Mouse (Mus musculus) cerebellum, adult 18-20 months (tissue): Measurements from ENCODE around the gene H2-D1.
A peak's percentile ranks its signal among the peaks of the same experiment; 100 is the strongest.
"Not testable (repeated sequence)": the region's sequence is repeated elsewhere in the genome, so short reads cannot be mapped to it uniquely, and the experiment has no call there.

Source experiments
- DNase-seq, 2 experiments: peaks; one replicate each; pipeline ENCODE4 v3.0.0; 2021

Gene H2-D1

DNA sequence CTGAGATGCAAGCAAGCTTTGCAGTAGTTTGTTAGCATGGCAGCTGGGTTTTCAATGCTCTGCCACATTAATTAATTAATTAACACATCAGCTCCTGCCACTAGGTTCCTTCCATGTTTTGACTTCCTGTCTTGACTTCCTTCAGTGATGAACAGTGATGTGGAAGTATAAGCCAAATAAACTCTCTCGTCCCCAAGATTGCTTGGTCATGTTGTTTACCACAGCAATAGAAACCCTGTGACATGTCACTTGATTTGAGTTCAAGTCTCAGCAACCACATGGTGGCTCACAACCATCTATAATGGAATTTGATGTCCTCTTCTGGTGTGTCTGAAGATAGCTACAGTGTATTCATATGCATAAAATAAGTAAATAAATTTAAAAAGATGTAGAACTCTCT, 5.2 kb upstream of the H2-D1 start:
- DNase-seq = no peak

DNA sequence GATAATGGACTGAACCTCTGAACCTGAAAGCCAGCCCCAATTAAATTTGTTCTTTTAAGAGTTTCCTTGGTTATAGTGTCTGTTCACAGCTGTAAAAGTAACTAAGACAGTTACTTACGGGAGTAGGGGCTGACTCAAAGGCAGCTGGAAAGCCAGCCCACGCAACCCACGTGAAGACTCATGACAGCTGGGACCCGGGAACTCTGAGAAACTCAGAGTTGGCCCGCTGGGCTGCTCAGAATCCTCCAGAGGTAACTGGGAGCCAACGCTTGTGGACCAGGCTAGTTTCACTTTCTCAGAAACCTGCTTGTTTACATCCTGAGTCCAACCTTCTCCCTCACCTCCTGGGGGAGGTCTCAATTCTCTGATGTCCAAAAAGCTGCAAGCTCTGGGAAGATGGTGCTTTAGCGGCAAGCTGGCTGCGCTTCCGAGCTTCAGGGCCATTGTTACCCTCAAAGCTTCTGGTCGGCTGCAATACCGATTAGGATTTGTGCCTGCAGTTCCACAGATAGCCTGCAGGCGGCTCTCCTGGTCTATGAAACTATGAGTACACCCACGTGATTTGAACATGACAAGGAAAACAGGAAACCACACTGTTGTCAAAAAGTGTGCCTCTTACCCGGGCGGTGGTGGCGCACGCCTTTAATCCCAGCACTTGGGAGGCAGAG, 4.6 kb upstream of the H2-D1 start:
- DNase-seq = peak; percentile 94 to 96

- no peak for DNase-seq
Observed at GRCm38 (mm10) chr17:35258492-35259478, 3.7 kb upstream of the H2-D1 start.

DNA sequence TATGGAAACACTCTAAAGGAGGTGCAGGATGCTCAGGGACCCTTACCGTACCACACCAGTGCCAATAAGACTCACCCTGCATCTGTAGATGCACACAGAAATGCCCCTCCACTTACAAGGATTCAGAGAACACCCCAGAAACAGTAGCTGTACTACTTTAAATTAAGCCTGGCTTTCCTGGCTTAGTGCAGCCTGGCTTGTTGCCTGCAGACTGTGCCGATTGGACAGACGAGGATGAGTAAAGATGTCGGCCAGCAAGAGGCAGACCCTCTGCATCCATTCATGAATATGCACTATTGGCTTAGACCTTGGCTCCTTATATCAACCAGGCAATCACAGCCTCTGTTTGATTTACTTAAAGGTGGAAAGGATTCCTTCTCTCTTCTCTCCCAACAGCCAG, 2.9 kb upstream of the H2-D1 start:
- DNase-seq = no peak

DNA sequence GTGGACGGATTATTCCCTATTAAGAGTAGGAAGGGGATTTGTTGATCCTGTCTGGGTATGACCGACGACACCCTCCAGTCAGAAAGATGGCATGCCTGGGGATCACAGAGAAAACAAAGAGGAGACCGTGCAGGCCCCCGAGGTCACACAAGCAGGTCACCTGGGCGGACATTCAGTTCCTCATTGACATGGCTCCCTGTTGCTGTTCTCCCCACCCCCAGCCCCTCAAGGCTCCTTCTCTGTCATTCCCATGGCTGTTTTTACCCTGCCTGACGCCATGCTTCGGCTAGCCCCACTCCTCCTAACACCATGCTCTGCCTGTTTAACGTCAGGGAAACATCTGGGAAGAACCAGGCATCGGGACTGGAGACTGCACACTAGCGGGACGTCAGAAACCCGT, 879 bp upstream of the H2-D1 start:
- no peak for DNase-seq

DNA sequence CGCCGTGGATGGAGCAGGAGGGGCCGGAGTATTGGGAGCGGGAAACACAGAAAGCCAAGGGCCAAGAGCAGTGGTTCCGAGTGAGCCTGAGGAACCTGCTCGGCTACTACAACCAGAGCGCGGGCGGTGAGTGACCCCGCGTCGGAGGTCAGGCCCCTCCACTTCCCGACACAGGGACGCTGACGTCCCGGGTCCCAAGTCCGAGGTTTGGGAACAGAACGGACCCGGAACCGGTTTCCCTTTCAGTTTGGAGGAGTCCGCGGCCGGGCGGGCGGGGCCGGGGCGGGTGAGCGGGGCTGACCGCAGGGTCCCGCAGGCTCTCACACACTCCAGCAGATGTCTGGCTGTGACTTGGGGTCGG, 973 bp downstream of the H2-D1 start:
- no peak for DNase-seq

DNA sequence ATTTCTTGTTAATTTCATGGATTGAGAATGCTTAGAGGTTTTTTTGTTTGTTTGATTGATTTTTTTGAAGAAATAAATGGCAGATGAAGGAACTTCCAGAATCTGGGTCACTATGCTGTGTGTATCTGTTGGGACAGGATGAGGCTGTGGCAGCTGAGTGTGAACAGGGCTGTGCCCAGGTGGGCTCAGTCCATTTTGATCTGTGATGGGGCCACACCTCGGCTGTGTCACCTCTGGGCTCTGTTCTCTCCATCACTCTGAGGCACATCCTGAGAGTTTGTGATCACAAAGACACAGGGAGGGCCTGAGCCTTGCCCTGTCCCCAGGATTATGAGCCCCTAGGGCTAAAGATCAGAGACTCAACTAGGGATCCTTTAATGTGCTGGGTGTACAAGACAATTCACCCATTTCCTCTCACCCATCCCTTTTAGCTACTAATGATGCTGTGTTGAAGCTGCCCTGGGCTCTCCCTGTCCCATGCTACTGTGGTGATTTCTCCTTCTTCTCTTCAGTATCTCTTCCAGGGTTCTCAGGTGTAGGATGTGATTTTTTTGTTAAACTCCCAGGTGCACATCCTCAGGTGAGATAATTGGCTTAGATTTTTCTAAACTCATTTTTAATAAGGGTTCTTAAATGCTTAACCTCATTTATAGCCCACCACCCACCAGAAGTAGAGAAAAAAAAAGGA, 5.0 kb downstream of the H2-D1 start:
- no peak for DNase-seq

GRCm38 (mm10) chr17:35269653-35270347, 7.3 kb downstream of the H2-D1 start:
- no peak for DNase-seq

GRCm38 (mm10) chr17:35272249-35272648, 9.7 kb downstream of the H2-D1 start:
- DNase-seq = no peak

- peak; percentile 81 to 91 for DNase-seq
Observed at GRCm38 (mm10) chr17:35274770-35275169, 12.2 kb downstream of the H2-D1 start.

- no peak for DNase-seq
Observed at GRCm38 (mm10) chr17:35276304-35276864, 13.9 kb downstream of the H2-D1 start.

GRCm38 (mm10) chr17:35278049-35278448, 15.5 kb downstream of the H2-D1 start:
- no peak for DNase-seq

GRCm38 (mm10) chr17:35278957-35279688, 16.6 kb downstream of the H2-D1 start:
- DNase-seq = no peak

DNA sequence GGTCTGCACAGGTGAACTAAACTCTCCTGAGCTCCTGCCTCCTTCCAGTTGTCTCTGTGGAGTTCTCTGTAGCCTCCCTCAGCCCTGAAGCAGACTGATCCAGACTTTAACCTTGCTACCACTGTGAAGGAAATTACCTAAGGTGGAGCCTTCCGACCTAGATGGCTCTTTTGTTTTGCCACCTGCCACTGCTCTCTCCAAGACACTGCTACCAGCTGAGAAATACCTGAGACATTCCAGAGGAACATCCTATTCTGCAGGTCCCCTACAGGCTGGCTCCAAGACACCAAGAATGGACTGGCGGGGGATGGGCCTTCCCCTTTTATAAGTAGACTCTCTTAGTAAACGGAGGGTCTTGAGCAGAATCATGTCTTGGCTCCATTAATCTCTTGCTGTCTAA, 17.7 kb downstream of the H2-D1 start:
- DNase-seq = no peak

GRCm38 (mm10) chr17:35285431-35285830, 22.9 kb downstream of the H2-D1 start:
- no peak for DNase-seq

DNA sequence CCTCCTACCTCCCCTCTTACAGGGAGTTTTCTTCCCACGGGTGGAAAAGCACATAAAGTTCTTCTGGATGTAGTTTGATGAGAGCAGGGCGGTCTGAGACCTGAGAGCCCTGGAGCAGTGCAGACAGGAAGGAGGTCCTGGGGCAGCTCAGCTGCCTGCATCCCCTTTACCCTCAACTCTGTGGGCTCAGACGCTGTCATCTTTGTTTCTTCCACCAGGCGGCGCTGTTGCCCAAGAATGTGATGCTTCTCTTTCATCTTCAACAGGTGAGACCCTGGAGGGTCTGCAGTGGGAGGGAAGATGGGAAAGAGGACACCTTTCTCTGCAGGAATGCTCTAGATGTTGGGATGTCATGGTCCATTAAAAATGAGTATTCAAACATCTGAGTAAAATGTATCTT, 33.3 kb downstream of the H2-D1 start:
- peak; percentile 33 to 49 for DNase-seq

DNA sequence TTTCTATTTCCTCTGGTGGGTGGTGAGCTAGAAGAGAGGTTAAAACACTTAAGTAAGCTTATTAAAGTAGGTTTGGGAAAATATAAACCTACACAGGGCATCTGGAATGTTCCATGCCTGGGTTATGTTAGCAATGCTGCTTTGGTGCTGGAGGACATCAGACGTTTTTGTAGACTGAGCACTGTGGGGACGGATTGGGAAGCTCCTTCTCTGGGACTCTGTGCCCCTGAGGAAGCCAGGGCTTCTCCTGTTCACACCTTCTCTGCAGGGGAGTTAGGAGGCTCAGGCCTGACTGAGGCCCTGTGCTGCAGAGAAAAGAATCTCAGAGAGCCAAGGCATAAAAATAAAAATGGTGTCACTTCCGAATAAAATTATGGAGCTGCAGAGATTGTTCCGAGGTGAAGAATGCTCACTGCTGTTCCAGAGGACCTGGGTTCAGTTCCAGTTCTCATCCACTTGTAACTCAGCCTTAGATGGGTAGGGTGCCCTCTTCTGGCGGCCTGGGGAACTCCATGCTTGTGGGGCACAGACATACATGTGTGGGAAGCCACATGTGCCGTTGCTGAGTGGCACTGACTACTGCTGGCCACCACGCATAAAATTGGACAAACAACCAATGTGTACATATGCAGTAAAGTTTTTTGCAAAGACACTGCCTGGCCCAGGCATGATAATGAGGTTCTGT, 37.9 kb downstream of the H2-D1 start:
- DNase-seq = not testable (repeated sequence)

DNA sequence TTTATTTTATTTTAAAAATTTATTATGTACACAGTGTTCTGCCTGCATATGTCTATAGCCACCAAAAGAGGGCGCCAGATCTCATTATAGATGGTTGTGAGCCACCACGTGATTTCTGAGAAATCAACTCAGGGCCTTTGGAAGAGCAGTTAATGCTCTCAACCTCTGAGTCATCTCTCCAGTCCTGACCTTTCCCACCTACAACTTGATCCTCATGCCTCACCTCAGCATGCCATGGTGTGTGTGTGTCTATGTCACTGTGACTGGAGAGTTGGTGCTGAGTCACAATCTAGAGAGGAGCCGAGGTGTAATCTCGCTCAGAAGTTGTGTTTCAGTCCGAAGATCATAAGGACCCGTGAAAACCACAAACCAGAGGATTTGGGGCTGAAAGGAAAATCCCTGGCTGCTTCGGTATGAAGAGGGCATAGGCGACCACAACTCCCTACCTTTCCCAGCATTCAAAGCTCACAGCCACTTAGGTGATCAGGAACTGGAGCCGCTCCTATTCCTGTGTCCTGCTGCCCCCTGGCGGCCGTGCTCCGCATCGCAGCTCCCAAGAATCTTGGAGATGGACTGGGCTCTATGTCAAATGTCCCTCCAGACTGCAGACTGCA, 39.2 kb downstream of the H2-D1 start:
- DNase-seq = peak; percentile 82 to 92

DNA sequence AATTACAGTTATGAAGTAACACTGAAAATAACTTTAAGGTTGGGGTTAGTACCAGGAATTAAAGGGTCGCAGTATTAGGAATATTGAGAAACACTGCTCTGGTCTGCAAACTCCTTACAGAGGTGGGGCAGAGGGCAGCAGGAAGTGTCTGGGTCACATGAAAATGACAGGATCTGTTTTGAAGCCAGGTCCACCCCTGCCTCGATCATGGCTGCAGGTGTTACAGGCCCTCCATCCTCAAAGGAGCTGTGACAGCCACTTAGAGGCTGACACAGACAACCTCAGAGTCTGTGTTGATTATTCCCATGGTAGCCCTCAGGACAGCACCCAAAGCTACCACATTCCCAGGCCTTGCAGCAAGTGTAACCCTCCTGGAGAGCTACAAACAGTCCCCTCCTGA, 40.7 kb downstream of the H2-D1 start:
- DNase-seq = no peak

- DNase-seq = no peak
Observed at GRCm38 (mm10) chr17:35303756-35304350, 41.3 kb downstream of the H2-D1 start.
